Mouse (Mus musculus) E14TG2a.4 (cell line): Measurements from ENCODE around the gene Sart3.

Experiments used
- CTCF ChIP-seq: conservative IDR thresholded peaks from 2 replicates; pipeline ENCODE4 v1.5.1; 2014; ENCODE audit warnings: low read length
- NANOG ChIP-seq: IDR thresholded peaks from 2 replicates; pipeline ENCODE4 v1.6.1; 2014; ENCODE audit warnings: borderline replicate concordance, low read length, mixed read lengths

DNA sequence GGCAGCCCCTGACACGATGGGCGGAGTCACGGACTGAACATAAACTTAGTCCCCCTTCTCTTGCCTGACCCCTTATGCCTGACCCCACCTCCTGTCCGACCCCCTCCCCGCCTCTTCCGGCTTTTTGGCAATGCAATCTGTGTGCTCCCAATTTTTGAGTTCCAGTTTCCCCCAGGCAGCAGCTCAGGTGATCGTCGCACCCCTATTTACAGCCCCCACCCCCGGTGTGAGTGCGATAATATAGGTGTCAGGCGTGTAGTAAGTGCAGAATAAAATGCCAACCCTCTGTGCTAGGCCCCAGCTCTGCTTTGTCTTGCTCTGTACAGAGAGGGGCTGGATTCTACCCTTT is 42.7 kb upstream of the Sart3 start:
- TF ChIP-seq CTCF (no peak), NANOG (no peak)
